Comparison of ENCODE assay signal across 8 mouse cellular contexts in genomic region chr12:12420841-12421579, GRCm38 (mm10).
A peak's percentile ranks its signal among the peaks of the same experiment; 100 is the strongest.
DNase-seq lines count a peak whose midpoint lies in the region; ATAC-seq lines count a peak whose summit lies in the region.

No protein-coding gene starts in this region.

- 16% methylated on average over 25 of the region's 25 CpGs for WGBS in forebrain, embryonic 10.5 days
- 13% methylated on average over 25 of the region's 25 CpGs for WGBS in heart, embryonic 15.5 days
- 12% methylated on average over 25 of the region's 25 CpGs for WGBS in liver, embryonic 12.5 days (ENCODE audit: insufficient replicate concordance)
- 13% methylated on average over 25 of the region's 25 CpGs for WGBS in stomach, embryonic 14.5 days

- H3K4me1 ChIP-seq in forebrain, embryonic 10.5 days, result peaks cover 26% of the 10 kb centered on the region
- H3K4me1 ChIP-seq in heart, embryonic 15.5 days (replicated peaks), result peaks cover 14% of the 10 kb centered on the region
- H3K4me1 ChIP-seq in liver, embryonic 12.5 days, result peaks cover 35% of the 10 kb centered on the region
- H3K4me1 ChIP-seq in stomach, embryonic 14.5 days (ENCODE audit: control insufficient read depth, insufficient read depth, low read length), result peaks cover 3% of the 10 kb centered on the region; the same call in 1 of the 2 replicates

- H3K4me3 ChIP-seq in forebrain, embryonic 10.5 days, result peak overlapping the region; percentile 37
- H3K4me3 ChIP-seq in heart, embryonic 15.5 days, result peak overlapping the region; percentile 53
- peak overlapping the region; percentile 55 for H3K4me3 ChIP-seq in liver, embryonic 12.5 days
- peak overlapping the region; percentile 33 for H3K4me3 ChIP-seq in stomach, embryonic 14.5 days (ENCODE audit: low read depth, low read length)

- DNase-seq in CD4-positive, CD25-positive, alpha-beta regulatory T cell, adult 2 months (ENCODE audit: low read depth, low spot score), result peak; percentile 84
- DNase-seq in c-Kit-negative CD71-positive TER-119-positive erythroid progenitor cells, embryonic 14.5 days (ENCODE audit: low read depth, low spot score), result peak; percentile 58
- DNase-seq in forebrain, embryonic 10.5 days (ENCODE audit: extremely low spot score, low spot score), result peak; percentile 92
- peak; percentile 87 for DNase-seq in kidney, postnatal 14 days
- peak; percentile 63 to 79 for DNase-seq in natural killer cell, adult 2 months (ENCODE audit: low spot score in 2 of 2)

- ATAC-seq in heart, embryonic 15.5 days (replicated peaks; ENCODE audit: insufficient number of reproducible peaks, insufficient read depth, low FRiP score, low read depth), result peak; percentile 89
- peak; percentile 91 for ATAC-seq in liver, embryonic 12.5 days
- ATAC-seq in stomach, embryonic 14.5 days (ENCODE audit: insufficient number of reproducible peaks, insufficient read depth, low FRiP score, low read depth), result peak; percentile 92; the same call in 1 of the 2 replicates

- H3K9ac ChIP-seq in heart, embryonic 15.5 days, result peak overlapping the region; percentile 73
- peak overlapping the region; percentile 73 for H3K9ac ChIP-seq in liver, embryonic 12.5 days
- H3K9ac ChIP-seq in stomach, embryonic 14.5 days (replicated peaks; ENCODE audit: low read depth, low read length), result peak overlapping the region; percentile 52; the same call in 1 of the 2 replicates

- peaks cover 3% of the 10 kb centered on the region; the same call in 1 of the 2 replicates for H3K9me3 ChIP-seq in forebrain, embryonic 10.5 days
- no peaks in the 10 kb centered on the region for H3K9me3 ChIP-seq in heart, embryonic 15.5 days (replicated peaks)
- no peaks in the 10 kb centered on the region for H3K9me3 ChIP-seq in liver, embryonic 12.5 days (replicated peaks)
- no peaks in the 10 kb centered on the region for H3K9me3 ChIP-seq in stomach, embryonic 14.5 days (ENCODE audit: control insufficient read depth, low read depth, low read length)

- peak overlapping the region; percentile 81 for H3K4me2 ChIP-seq in heart, embryonic 15.5 days
- H3K4me2 ChIP-seq in liver, embryonic 12.5 days, result peak overlapping the region; percentile 75
- H3K4me2 ChIP-seq in stomach, embryonic 14.5 days (replicated peaks; ENCODE audit: low read depth, low read length), result peak overlapping the region; percentile 59

- peaks cover 7% of the 10 kb centered on the region; the same call in 1 of the 2 replicates for H3K27me3 ChIP-seq in forebrain, embryonic 10.5 days (ENCODE audit: poor library complexity, severe bottlenecking)
- H3K27me3 ChIP-seq in heart, embryonic 15.5 days, result no peaks in the 10 kb centered on the region
- H3K27me3 ChIP-seq in liver, embryonic 12.5 days (replicated peaks), result peaks cover 7% of the 10 kb centered on the region
- H3K27me3 ChIP-seq in stomach, embryonic 14.5 days (ENCODE audit: control insufficient read depth, insufficient read depth, low read length), result no peaks in the 10 kb centered on the region

- no peaks in the 10 kb centered on the region for H3K36me3 ChIP-seq in forebrain, embryonic 10.5 days (replicated peaks)
- no peaks in the 10 kb centered on the region for H3K36me3 ChIP-seq in heart, embryonic 15.5 days
- H3K36me3 ChIP-seq in liver, embryonic 12.5 days, result no peaks in the 10 kb centered on the region
- H3K36me3 ChIP-seq in stomach, embryonic 14.5 days (ENCODE audit: control insufficient read depth, insufficient read depth, low read length), result no peaks in the 10 kb centered on the region

- peak overlapping the region; percentile 88 for H3K27ac ChIP-seq in forebrain, embryonic 10.5 days
- H3K27ac ChIP-seq in heart, embryonic 15.5 days, result no peak overlapping the region
- peak overlapping the region; percentile 52; the same call in 1 of the 2 replicates for H3K27ac ChIP-seq in liver, embryonic 12.5 days
- H3K27ac ChIP-seq in stomach, embryonic 14.5 days (ENCODE audit: low read length), result no peak overlapping the region; the same call in 1 of the 2 replicates

Comparison
In these comparisons a context has a peak if more than half of its experiments do, and no peak if none do; other contexts are left out.
1. H3K27ac ChIP-seq: peak in forebrain, embryonic 10.5 days (single experiment) and liver, embryonic 12.5 days (single experiment); none in heart, embryonic 15.5 days (single experiment) and stomach, embryonic 14.5 days (single experiment).
2. Peak in every context shown above with its lines, with median percentiles within 50 percentile points of each other: DNase-seq, H3K4me3 ChIP-seq, ATAC-seq, H3K4me2 ChIP-seq and H3K9ac ChIP-seq.